Mouse (Mus musculus): ENCODE measurements around the gene Pof1b.

Gene Pof1b

DNA sequence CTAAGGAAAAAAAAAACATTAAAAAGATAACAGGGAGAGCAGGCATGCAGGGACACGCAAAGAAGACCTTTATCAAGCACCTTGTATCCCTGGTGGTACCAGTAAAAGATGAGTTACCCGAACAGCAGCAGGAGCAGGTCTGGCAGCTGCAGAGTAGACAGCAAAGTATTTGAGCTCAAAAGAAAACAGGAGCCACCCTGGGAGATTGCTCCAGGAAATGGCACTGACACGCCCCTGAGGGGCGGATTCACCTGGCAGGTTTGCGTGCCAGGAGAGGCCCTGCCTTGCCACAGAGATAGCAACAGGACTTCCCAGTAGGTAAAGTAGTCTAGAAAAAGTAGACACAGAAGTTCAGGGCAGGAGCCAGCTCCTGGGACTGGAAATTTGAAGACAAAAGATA lies at the start of gene Pof1b:
Gene Pof1b, minus strand, starts transcription at position 144 of the 400 bp plus-strand sequence.
- DNase-seq (ENCODE audit: low read depth, low spot score), result no peak

DNA sequence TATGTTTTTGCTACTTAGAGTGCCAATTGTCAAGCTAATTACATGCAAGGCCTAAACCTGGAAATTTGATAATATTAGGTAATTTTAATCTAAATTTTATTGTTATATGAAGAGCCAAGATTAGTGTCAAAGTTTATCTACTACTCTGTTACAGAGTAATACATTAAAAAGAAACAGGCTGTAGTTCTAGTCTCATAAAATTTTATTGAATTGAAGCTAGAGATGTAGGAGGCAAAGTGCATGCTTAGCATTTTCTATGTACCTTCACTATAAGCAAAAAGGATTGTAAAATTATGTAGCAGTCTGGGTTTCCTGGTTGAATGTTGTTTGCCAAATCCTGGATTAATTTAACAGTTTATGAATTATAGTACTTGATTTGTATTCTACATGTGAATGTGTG lies 18.1 kb upstream of the Pof1b start:
- no peak for DNase-seq (ENCODE audit: low read depth, low spot score)

DNA sequence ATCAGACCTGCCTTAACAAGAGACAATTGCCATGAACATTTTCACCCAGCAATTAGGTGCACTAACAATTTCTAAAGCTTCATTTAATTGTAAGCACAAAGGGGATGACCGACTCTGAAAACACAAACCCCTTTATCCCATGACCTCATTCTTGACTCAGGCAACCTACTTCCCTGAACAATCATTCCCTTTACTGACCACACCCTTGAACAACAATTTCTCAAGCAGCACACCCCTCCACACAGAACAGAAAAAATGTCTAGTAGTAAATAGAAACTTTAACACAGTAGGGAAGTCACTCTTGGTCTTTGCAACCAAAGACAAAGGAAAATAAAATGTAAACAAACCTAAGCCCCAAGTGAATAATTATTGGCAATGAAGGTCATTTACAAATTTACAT lies 4.1 kb downstream of the Pof1b start:
- DNase-seq (ENCODE audit: low read depth, low spot score), result peak; percentile 0

DNA sequence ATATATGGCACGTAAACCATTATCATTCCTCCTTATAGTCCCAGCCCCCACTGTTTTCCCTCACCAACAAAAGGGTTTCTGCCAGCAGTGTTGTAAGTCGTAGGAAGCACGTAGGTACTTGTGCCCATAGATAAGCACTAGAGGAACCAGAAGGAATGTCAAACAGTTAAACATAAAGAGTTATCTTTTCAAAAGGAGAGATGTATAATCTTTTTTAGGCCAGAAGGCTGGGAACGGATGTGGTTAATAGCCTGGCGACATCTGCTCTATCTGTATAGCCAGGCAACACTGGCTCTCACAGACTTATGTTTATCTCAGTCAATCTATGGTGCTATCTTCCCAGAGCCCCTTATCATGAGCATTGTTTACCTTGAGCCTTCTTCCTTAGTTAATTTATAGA lies 17.8 kb downstream of the Pof1b start:
- no peak for DNase-seq (ENCODE audit: low read depth, low spot score)

DNA sequence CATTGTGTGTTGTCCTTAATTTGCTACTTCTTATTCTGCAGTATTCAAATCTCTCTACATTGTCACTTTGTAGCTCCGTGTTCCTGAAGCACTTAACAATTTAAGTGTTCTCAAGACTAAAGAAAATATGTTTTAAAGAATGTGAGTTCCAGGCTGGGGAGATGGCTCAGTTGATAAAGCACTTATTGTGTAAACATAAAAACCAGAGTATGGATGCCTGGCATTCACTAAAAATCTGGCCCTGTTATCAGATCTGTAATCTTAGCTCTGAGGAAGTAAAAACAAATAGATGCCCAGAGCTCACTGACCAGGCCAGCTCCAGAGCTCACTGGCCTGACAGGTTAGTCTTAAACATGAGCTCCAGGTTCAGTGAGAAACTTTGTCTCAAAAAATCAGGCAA lies 22.9 kb downstream of the Pof1b start:
- no peak for DNase-seq (ENCODE audit: low read depth, low spot score)

DNA sequence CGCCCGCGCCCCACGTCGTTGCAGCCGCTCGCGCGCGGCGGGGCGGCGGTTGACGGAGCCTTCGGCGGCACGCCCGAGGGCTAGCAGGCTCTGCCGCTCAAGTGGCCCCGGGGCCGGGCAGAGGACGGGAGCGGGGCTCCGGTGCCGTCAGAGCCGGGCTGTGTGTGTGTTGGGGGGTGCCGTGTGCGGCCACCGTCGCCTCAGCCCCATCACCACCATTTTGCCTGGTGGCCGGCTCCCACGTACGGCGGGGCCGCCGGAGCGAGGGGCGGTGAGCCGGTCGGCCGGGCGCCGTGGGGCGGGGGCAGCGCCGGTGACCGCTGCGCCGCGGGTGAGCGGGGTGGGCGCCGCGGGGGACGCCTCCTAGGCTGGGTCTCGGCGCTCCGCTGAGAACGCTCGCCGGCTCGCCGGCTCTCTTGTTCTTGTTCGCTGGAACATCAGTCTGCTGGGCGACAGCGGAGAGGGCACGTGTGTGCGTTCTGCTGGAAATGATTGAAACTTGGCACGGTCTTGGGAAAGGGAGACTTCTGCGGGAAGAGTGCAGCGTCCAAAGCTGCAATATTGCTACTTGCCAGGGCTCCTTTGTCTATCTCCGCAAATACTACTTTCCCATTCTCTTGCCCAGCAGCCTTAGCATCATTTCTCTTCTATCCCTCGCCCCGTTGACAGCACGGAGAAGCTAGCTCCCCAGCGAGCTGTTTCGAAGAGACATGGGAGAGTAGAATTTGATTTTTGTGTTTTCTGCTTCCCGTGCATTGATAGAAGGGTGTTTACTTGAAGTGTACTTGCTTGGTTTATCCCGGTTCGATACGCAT lies 96.9 kb downstream of the Pof1b start:
- no peak for DNase-seq (ENCODE audit: low read depth, low spot score)

DNA sequence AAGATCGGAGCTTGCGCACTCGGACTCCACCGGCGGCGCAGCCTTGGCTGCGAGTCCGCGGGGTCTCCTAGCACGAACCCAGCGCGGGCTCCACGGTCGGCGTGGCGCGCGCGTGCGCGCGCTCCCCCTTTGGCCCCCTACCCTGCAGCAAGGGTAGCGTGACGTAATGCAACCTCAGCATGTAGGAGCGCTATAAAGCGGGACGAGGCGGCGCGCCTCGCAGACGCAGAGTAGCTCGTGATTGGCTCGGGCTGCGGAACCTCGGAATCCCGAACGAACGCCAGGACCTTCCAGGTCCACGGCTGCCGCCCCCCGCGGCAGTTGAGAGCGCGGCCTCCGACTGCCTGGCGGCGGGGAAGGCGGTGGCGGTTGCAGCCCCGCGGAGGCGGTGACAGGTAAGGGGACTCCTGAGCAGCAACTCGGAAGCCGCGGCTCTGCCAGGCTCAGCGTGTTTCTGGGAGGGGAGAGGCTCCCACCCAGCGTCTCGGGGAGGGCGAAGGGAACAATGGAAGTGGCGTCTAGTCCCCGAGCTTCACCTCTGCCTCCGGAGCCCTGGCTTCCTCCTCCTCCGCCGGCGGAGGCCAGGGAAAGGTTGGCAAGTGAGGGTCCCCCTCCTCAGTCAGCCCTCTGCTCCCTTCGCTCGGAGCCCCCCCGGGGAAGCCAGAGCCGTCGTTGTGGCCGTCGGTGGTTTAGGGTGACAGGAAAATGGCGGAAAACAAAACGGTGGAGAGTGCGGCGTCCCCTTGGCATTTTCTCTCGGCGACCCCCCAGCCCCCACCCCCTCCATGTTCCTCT lies 97.7 kb downstream of the Pof1b start, which contains the start of gene Zfp711:
Gene Zfp711, plus strand, starts transcription at position 16 of the 795 bp plus-strand sequence.
- DNase-seq (ENCODE audit: low read depth, low spot score), result no peak

Measured in skeletal muscle tissue, adult 2 months (tissue).